Mouse (Mus musculus) intestine, embryonic 16.5 days (tissue): Measurements from ENCODE around the gene Pitpnc1. TPM values are rescaled to one million over a fixed set of nuclear protein-coding genes. Genes with fewer than 3 reads are reported as not detected.
A peak's percentile ranks its signal among the peaks of the same experiment; 100 is the strongest.

Experiments used
- ATAC-seq: fragments of 200-750 bp; cut with Nextera tagmentation; 2 replicates; pipeline ENCODE4 v1.8.0; 2017; ENCODE audit warnings: moderate TSS enrichment, moderate library complexity
- H3K27ac ChIP-seq: fragments of 300-500 bp; sonication (generic); 2 replicates; pipeline ENCODE4 v1.5.1; 2014; ENCODE audit warnings: mild to moderate bottlenecking, low read length
- H3K27me3 ChIP-seq: fragments of 300-500 bp; sonication (generic); replicated peaks from 2 replicates; pipeline ENCODE4 v1.6.1; 2014; ENCODE audit warnings: low read length, control low read depth, mixed read lengths; ENCODE audit not compliant: control insufficient read depth, insufficient read depth
- H3K36me3 ChIP-seq: fragments of 300-500 bp; sonication (generic); 2 replicates; pipeline ENCODE4 v1.6.1; 2014; ENCODE audit warnings: low read length, control low read depth; ENCODE audit not compliant: control insufficient read depth, insufficient read depth
- H3K4me1 ChIP-seq: fragments of 300-500 bp; sonication (generic); 2 replicates; pipeline ENCODE4 v1.6.1; 2014; ENCODE audit warnings: low read length, control low read depth, mixed read lengths; ENCODE audit not compliant: control insufficient read depth, insufficient read depth
- H3K4me2 ChIP-seq: fragments of 300-500 bp; sonication (generic); 2 replicates; pipeline ENCODE4 v1.6.1; 2014; ENCODE audit warnings: low read depth, low read length, control low read depth
- H3K4me3 ChIP-seq: fragments of 300-500 bp; sonication (generic); 2 replicates; pipeline ENCODE4 v1.5.1; 2014; ENCODE audit warnings: mild to moderate bottlenecking, low read length
- H3K9ac ChIP-seq: fragments of 300-500 bp; sonication (generic); 2 replicates; pipeline ENCODE4 v1.6.1; 2014; ENCODE audit warnings: low read depth, low read length
- H3K9me3 ChIP-seq: fragments of 300-500 bp; sonication (generic); 2 replicates; pipeline ENCODE4 v1.6.1; 2016; ENCODE audit warnings: low read length, control low read depth; ENCODE audit not compliant: control insufficient read depth
- WGBS: fragments of 180-500 bp; shearing (Covaris S2); extraction: QIAGEN DNeasy Blood & Tissue Kit; methylation state at CpG from one replicate; pipeline ENCODE4 v1.1.7; 2014; 5-methylcytosine and 5-hydroxymethylcytosine counted together
- polyA plus RNA-seq: library from polyadenylated mRNA; unstranded; fragments of >200 nt; fragmentation: Nextera tagmentation; extraction: Ambion mirVana; gene quantifications from 2 replicates; pipeline ENCODE4 v1.2.1, GENCODE M21; 2015

The Pitpnc1 gene
- polyA plus RNA-seq, 1 experiment from 2014 or later = 10.6 TPM

DNA sequence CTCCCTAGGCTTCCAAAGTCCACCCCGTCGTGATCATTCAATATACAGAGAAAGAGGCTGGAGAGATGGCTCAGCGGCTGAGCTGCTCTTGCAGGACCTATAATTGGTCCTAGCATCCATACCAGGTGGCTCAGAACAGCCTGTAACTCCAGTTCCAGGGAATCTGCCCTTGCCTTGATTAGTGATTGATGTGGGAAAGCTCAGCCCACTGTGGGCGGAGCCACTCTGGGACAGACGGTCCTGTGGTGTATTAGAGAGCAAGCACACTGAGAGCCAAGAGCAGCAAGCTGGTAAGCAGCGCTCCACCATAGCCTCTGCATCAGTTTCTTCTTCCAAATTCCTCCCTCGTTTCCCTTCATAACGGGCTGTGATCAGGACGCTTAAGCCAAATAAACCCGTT lies 150.6 kb downstream of the Pitpnc1 start:
- H3K4me3 ChIP-seq = no peak overlapping the region
- no peaks in the 10 kb centered on the region for H3K9me3 ChIP-seq
- ATAC-seq = no peak
- H3K27ac ChIP-seq = no peak overlapping the region
- 60% methylated on average over 10 of the region's 10 CpGs for WGBS
- no peak overlapping the region for H3K4me2 ChIP-seq
- no peaks in the 10 kb centered on the region for H3K4me1 ChIP-seq
- no peak overlapping the region for H3K9ac ChIP-seq
- no peaks in the 10 kb centered on the region for H3K27me3 ChIP-seq
- H3K36me3 ChIP-seq = no peaks in the 10 kb centered on the region

- no peak overlapping the region for H3K9ac ChIP-seq
- no peak overlapping the region for H3K4me3 ChIP-seq
- no peaks in the 10 kb centered on the region for H3K9me3 ChIP-seq
- no peaks in the 10 kb centered on the region for H3K27me3 ChIP-seq
- no peak for ATAC-seq
- H3K36me3 ChIP-seq = no peaks in the 10 kb centered on the region
- WGBS = 72% methylated on average over 14 of the region's 14 CpGs
- no peaks in the 10 kb centered on the region for H3K4me1 ChIP-seq
- H3K4me2 ChIP-seq = no peak overlapping the region
- H3K27ac ChIP-seq = no peak overlapping the region
Observed at GRCm38 (mm10) chr11:107317653-107318281, 152.7 kb downstream of the Pitpnc1 start.

DNA sequence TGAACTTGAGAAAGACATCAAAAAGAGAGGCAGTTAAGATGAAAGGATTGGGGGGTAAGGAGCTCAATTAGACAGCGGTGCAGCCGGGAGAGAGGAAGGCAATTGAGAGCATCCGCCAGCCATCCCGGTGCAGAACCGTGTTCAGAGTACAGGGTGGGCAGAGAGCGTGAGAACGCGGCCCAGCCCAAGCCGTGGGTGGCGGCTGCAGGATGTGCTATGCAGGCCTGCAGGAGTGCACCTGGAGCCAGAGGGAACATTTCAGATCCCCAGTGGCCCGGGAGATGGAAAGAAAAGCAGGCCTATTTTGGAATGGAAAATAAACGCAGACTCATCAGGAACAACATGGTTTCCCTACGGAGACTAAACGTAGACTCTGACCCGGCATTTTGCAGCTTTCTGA lies 155.0 kb downstream of the Pitpnc1 start:
- H3K27ac ChIP-seq = no peak overlapping the region
- H3K9ac ChIP-seq = no peak overlapping the region
- H3K9me3 ChIP-seq = no peaks in the 10 kb centered on the region
- no peak overlapping the region for H3K4me3 ChIP-seq
- H3K36me3 ChIP-seq = no peaks in the 10 kb centered on the region
- H3K27me3 ChIP-seq = no peaks in the 10 kb centered on the region
- no peak overlapping the region for H3K4me2 ChIP-seq
- no peak for ATAC-seq
- 73% methylated on average over 15 of the region's 15 CpGs for WGBS
- H3K4me1 ChIP-seq = no peaks in the 10 kb centered on the region

DNA sequence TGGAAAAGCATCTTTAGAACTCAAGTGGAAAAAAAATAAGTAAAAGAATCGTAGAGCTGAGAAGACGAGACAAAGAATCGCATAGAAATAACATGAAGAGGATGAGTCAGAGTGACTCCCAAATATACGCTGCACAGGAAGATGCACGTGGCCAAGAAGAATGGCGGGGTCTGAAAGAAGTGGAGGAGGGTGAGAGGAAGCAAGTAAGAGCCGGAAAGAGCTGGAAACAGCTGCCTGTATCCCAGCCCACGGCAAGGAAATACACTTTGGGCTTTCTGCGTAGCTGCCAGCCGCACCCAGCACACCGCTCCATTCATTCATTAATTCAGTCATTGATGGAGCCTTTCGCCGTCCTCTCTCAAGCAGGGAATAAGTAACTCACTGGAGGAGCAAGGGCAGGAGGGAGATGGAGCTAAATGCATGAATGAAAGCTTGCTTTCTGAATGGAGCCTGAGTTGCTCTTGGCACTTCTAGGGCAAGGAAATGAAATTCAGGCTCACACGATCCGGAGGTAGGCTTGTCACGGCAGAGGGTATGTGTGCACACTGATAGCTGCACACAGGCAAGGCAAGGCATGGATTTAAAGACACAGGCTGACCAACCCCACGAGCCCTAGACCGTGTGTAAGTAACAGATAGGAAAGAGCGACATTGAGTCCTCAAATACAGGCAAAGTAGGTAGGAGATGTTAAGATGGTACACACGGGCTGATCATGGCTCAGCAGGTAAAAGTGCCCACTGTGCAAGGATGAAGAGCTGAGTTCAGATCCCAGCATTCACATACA lies 160.0 kb downstream of the Pitpnc1 start:
- ATAC-seq = no peak
- WGBS = 68% methylated on average over 20 of the region's 20 CpGs
- no peaks in the 10 kb centered on the region for H3K27me3 ChIP-seq
- no peaks in the 10 kb centered on the region for H3K9me3 ChIP-seq
- H3K9ac ChIP-seq = 0 out of 2 replicates have a peak overlapping the region, but pooled peaks have one; percentile 21
- no peak overlapping the region for H3K4me2 ChIP-seq
- no peaks in the 10 kb centered on the region for H3K36me3 ChIP-seq
- no peak overlapping the region for H3K4me3 ChIP-seq
- H3K4me1 ChIP-seq = no peaks in the 10 kb centered on the region
- no peak overlapping the region for H3K27ac ChIP-seq

DNA sequence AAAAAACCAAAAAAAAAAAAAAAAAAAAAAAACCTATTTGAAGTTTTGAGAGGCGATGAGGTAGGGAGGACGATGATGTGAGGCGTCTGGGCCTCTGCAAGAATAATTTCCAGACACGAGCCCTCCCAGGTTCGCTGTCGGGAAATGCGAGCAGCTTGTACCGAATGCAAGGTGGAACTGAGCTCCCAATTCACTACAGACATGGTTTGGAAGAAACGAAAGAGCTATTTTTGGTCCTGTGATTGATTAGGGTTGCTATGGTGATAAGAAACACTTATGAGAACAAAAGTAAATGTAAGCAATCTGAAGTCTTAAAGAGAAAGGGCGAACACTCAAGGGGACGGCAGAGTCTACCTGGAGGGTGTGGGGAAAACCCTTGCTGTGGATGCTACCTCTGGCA lies 164.3 kb downstream of the Pitpnc1 start:
- Histone ChIP-seq H3K27me3 (no peaks in the 10 kb centered on the region), H3K4me2 (no peak overlapping the region), H3K9me3 (no peaks in the 10 kb centered on the region), H3K36me3 (no peaks in the 10 kb centered on the region), H3K4me3 (no peak overlapping the region), H3K4me1 (no peaks in the 10 kb centered on the region), H3K27ac (no peak overlapping the region), H3K9ac (no peak overlapping the region)
- ATAC-seq = no peak
- 54% methylated on average over 11 of the region's 11 CpGs for WGBS

DNA sequence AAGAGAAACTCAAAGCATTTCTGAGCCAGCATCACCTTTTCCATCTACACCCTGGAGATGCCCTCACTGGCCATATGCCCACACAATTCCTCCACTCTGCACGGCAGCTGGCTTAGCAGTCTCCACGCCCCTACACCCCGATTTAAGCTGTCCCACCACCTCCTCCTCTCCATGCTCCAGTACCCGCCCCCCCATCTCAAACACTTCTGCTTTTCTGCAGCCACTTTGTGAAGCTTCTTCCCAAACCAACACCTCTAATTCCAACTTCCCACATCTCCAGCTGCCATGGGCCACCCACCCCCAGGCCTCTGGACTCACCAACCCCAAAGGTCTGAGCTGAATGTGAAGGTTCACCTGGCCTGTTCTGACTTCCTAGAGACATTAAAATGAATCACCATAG lies 168.4 kb downstream of the Pitpnc1 start:
- 93% methylated on average over 4 of the region's 4 CpGs for WGBS
- ATAC-seq = no peak
- Histone ChIP-seq H3K4me2 (no peak overlapping the region), H3K4me3 (no peak overlapping the region), H3K27me3 (no peaks in the 10 kb centered on the region), H3K9ac (no peak overlapping the region), H3K4me1 (no peaks in the 10 kb centered on the region), H3K36me3 (no peaks in the 10 kb centered on the region), H3K9me3 (peaks cover 4% of the 10 kb centered on the region; the same call in 1 of the 2 replicates), H3K27ac (no peak overlapping the region)

DNA sequence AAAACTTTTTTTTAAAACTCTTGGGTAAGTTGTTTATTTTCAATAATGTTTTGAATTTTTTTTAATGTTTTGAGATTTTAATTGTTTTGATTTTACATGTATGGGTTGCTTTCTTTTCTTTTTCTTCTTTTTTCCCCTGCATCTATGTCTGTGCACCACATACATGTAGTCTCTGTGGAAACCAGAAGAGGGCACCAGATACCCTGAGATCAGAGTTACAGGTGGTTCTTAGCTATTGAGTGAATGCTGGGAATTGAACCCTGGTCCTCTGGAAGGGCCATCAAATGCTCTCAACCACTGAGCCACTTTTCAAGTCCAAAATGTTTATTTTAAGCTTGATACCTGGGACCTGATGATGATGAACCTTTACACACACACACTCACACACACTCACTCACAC lies 170.3 kb downstream of the Pitpnc1 start:
- no peaks in the 10 kb centered on the region for H3K4me1 ChIP-seq
- ATAC-seq = no peak

GRCm38 (mm10) chr11:107299511-107300120 lies 170.9 kb downstream of the Pitpnc1 start:
- Histone ChIP-seq H3K27ac (no peak overlapping the region), H3K9me3 (peaks cover 4% of the 10 kb centered on the region; the same call in 1 of the 2 replicates), H3K9ac (no peak overlapping the region), H3K27me3 (no peaks in the 10 kb centered on the region), H3K4me1 (no peaks in the 10 kb centered on the region), H3K36me3 (no peaks in the 10 kb centered on the region), H3K4me2 (no peak overlapping the region), H3K4me3 (no peak overlapping the region)
- no peak for ATAC-seq
- 81% methylated on average over 9 of the region's 9 CpGs for WGBS

More for the DNA sequence above, 170.3 kb downstream of the Pitpnc1 start:
- H3K9me3 ChIP-seq = peaks cover 4% of the 10 kb centered on the region; the same call in 1 of the 2 replicates
- H3K36me3 ChIP-seq = no peaks in the 10 kb centered on the region
- no peak overlapping the region for H3K4me3 ChIP-seq
- no peaks in the 10 kb centered on the region for H3K27me3 ChIP-seq
- no peak overlapping the region for H3K9ac ChIP-seq
- no peak overlapping the region for H3K27ac ChIP-seq
- no peak overlapping the region for H3K4me2 ChIP-seq

DNA sequence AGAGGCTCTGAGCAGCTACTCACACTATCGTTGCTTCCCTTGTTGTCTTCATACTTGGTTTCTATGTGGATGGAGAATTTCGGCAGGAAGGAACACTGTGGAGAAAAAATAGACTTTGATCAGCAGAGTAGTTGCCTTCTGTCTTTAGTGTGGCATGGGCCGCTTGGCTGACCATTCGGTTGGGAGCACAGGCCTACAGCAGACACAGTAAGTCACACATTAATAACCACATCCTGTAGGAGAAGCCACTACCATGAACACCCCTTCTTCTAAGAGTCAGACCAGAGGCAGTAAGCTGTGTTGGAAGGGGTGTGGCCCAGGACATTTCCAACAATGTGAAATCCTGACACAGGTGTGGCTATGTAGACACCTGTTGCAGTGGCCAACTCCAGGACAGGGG lies 174.3 kb downstream of the Pitpnc1 start:
- Histone ChIP-seq H3K4me1 (no peaks in the 10 kb centered on the region), H3K9ac (no peak overlapping the region), H3K4me2 (no peak overlapping the region), H3K27ac (no peak overlapping the region), H3K4me3 (no peak overlapping the region), H3K36me3 (no peaks in the 10 kb centered on the region), H3K9me3 (peaks cover 4% of the 10 kb centered on the region; the same call in 1 of the 2 replicates), H3K27me3 (no peaks in the 10 kb centered on the region)
- 90% methylated on average over 4 of the region's 4 CpGs for WGBS
- ATAC-seq = no peak
